Mouse (Mus musculus) monocyte, adult 2 months (primary cell): ENCODE results near the gene B230219D22Rik.
"Not testable (repeated sequence)": the region's sequence is repeated elsewhere in the genome, so short reads cannot be mapped to it uniquely, and the experiment has no call there.

Experiments used
- DNase-seq, 2 experiments: peaks; one replicate each; pipeline ENCODE4 v3.0.0; 2022; ENCODE audit warnings: low spot score in 2 of 2, low read depth in 1 of 2

Gene B230219D22Rik

DNA sequence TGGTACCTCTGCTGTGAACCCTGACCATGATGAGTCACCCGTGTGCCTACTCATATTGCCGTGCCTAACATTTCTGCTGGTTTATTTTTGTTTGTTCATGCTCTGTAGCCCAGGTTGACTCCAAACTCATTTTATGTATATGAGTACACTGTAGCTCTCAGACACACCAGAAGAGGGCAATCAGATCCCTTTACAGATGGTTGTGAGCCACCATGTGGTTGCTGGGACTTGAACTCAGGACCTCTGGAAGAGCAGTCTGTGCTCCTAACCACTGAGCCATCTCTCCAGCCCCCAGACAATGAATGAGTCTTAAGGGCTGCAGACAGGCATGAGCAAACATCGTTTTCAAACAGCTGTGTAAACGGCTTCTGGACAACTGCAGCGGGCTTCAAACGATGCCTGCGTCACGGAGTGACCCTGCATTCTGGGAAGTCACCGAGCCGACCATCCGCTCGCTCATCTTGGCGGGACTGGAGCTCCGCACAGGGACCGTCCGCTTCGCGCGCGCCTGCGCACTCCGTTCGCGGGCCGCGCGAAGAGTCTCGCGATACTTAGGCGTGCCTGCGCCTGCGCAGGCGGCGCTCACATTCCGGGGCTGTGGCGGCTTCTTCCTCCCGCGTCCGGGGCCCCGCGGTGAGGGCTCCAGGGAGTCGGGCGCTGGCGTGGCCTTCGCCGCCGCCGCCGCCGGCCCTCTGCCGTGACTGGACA is at the start of gene B230219D22Rik:
B230219D22Rik (plus strand) TSS at position 590 of the 708 bp plus-strand sequence.
- DNase-seq: peak; percentile 71 to 84

GRCm38 (mm10) chr13:55644525-55644924 is 48.4 kb upstream of the B230219D22Rik start:
- DNase-seq: no peak

- DNase-seq: no peak
These were observed 42.8 kb upstream of the B230219D22Rik start for GRCm38 (mm10) chr13:55650098-55650497.

DNA sequence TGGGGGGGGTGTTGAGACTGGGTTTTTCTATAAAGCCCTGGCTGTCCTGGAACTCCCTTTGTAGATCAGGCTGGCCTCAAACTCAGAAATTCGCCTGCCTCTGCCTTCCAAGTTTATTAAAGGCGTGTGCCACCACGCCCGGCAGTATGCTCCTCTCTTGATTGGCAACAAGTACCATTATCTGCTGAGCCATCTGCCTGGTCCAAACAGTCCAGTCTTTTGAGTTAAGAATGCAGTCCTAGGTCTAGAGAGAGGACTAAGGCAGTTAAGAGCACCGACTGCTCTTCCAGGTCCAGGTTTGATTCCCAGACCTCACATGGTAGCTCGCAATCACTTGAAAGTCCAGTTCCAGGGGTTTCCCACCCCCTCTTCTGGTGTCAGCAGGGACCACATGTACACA is 41.9 kb upstream of the B230219D22Rik start:
- no peak for DNase-seq

- DNase-seq: no peak
These were observed 24.4 kb upstream of the B230219D22Rik start for GRCm38 (mm10) chr13:55668550-55668949.

DNA sequence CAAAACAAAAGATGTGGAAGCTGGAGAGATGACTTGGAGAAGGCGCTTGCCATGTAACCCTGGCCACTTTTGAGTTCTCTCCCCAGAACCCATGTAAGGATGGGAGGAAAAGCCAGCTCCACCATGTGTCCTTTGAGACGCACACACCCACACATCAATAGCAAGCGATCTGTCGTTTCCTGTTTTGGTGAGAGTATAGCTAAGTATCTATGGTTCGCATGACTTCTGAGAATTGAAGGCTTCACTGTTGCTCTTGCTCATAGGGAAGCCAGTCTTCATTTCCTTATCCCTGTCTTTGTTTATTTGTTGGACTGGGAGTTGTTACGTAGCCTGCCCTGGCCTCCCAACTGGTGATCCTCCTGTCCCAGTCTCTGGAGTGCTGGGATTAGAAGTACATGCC is 20.2 kb upstream of the B230219D22Rik start:
- DNase-seq: no peak

- DNase-seq: no peak
These were observed 15.6 kb upstream of the B230219D22Rik start for GRCm38 (mm10) chr13:55677364-55677763.

GRCm38 (mm10) chr13:55682201-55682600 is 10.7 kb upstream of the B230219D22Rik start:
- DNase-seq: no peak

- no peak for DNase-seq
These were observed 9.3 kb upstream of the B230219D22Rik start for GRCm38 (mm10) chr13:55683581-55683980.

- DNase-seq: no peak
These were observed 6.8 kb upstream of the B230219D22Rik start for GRCm38 (mm10) chr13:55686107-55686633.

DNA sequence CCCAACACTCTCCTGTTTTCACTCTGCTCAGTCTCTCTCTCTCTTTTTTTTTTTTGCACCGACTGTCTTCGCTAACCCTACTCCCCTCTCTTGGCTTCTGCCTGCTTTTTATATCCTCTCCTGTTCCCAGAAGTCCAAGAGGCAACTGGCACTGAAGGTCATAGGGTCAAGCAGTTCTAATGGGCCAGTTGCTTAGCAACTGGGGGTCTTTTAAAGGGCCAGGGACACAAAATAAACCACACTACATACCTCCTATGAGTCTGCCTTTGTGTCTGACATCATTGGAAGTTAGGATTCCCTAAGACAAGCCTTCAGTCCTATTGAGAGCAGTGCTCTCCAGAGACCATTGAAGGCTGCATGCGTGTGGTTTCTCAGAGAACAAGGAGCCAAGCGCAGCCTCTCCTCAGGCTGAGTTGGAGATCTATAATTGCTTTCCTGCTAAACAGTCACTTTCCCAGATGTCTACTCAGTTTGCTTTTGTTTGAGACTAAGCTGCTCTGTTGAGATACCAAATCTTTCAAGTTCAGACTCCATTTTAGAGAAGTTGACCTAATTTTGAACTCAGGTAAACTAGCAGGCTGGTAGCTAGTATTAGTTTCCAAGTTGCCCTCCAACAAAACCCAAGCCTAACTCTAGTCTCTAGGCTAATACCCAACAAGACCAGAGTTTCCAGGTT is 4.9 kb upstream of the B230219D22Rik start:
- no peak for DNase-seq

DNA sequence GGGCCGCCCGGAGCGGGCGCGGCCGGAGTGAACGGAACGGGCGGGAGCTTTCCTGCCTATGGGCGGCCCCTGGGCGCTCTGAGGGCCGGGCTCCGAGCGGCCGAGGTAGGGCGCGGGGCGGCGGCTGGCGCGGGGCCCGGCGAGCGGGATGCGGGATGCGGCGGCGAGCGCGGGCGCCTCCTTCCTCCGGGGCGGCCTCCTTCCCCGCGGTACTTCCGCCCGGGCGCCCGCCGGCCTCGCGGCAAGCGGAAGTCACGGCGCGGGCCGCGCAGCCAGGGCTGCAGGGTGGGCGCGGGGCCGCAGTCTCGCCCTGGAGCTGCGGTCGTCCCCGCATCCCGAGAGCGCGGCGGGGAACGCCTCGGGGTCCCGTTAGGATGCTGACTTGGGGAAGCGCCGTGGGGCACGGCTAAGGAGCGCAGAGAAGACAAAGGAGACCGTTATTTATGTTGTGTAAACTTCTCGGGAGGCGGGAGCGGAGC is 358 bp downstream of the B230219D22Rik start:
- DNase-seq: peak in 1 of 2 experiments; percentile 34

DNA sequence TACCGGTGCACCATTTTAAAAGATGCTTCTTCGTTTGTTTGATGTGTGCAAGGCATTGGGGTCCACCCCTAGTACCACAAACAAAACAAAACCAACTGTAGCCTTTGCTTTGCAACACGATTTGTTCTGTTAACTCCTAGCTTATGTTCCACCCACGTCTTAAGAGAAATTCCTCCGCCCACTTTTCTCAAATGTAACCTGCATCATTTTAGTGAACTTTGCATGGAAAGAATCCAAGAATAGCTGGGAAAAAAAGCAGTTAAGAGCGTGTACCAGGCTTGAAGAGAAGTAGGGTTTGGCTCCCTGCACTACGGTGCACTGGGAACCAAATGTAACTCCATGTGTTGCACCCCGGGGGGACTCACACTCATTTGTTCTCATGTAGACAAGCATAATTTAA is 1.2 kb downstream of the B230219D22Rik start:
- DNase-seq: no peak

GRCm38 (mm10) chr13:55695989-55696388 is 3.1 kb downstream of the B230219D22Rik start:
- DNase-seq: not testable (repeated sequence)

GRCm38 (mm10) chr13:55704301-55704700 is 11.4 kb downstream of the B230219D22Rik start:
- no peak for DNase-seq

GRCm38 (mm10) chr13:55712846-55713245 is 19.9 kb downstream of the B230219D22Rik start:
- no peak for DNase-seq

DNA sequence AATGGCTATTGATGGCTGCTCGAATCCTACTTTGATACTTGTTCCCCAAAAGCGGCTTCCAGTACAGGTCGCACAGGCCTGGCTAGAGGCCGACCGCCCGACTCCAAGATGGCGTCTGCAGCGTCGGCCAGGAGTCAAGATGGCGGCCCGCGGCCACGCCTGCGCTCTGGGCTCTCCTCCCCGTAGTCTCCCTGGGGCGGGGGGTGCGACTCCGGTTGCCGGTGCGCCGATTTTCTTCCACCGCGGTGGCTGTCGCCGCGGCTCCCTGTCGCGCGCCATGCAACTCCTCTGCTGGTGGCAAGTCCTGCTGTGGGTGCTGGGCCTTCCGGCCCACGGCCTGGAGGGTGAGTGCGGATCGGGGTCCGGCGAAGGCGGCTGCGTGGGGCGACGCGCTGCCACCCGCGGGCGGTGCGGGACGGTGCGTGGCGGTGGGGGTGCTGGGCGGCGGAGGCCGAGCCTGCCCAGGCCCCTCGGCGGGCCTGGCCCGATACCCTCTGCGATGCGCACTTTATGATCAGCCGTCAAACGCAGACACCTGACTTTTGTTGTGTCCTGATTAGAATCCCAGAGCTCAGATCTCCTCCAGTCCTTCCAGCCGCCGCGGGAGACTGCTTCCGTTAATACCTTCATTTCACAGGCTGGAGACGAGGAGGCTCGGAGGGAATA is 21.7 kb downstream of the B230219D22Rik start, which contains the start of gene Txndc15:
Txndc15 (plus strand) TSS at position 150 of the 666 bp plus-strand sequence.
- peak; percentile 34 to 74 for DNase-seq

DNA sequence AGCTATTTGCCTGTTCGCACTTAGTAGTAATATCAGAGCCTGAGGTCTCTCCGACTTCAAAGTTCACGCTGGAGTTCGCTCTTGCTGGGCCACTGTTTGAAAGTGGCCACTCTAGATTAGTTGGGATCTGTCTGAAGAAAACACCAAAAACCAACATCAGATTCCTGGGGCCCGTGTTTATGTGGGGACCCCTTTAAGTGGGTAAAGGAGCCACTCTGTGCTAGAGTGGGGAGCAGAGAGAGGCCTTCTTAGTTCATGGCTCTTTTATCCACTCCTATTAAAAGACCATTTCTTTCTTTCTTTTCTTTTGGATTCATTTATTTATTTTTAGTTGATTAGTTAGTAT is 22.2 kb downstream of the B230219D22Rik start:
- DNase-seq: no peak

- no peak for DNase-seq
These were observed 23.1 kb downstream of the B230219D22Rik start for GRCm38 (mm10) chr13:55715908-55716510.

GRCm38 (mm10) chr13:55721516-55721915 is 28.6 kb downstream of the B230219D22Rik start:
- DNase-seq: no peak

DNA sequence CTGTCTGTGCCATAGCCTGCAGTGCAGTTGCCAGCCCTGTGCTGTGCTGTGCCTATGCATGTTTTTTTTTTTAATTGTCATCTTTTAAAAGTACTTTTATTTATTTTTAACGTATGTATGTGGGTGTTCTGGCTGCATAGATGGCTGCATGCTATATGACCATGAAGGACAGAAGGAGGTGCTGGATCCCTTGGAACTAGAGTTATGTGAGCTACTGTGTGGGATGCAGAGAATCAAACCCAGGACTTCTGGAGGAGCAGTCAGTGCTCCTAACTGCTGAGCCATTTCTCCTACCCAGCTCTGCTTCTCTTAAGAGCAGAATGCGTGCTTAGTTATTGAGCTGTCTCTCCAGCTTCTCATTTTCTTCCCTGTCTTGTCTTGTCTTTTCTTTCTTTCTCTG is 29.1 kb downstream of the B230219D22Rik start:
- no peak for DNase-seq
